8 mouse cellular contexts compared by ENCODE assay signal in the genomic region with DNA sequence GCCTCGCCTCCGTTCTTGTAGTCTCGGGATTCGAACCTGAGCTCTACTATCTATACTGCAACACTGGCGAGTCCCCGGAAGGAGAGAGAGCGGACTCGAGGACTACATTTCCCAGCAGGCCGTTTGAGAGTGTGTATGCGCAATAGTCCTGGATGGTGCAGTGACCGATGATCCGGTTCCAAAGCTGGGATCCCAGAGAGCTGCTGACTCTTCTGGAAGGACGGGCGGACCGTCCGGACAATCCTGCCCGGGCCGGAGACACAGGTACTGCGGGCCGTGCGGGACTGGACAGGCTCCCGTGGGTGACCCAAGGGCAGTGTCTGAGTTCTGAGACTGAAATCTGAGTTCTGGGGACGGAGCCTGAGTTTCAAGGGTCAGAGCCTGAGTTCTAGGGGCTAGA. TPM values are rescaled to one million over a fixed set of nuclear protein-coding genes. Genes with fewer than 3 reads are reported as not detected.
A peak's percentile ranks its signal among the peaks of the same experiment; 100 is the strongest.
DNase-seq lines count a peak whose midpoint lies in the region; ATAC-seq and TF ChIP-seq lines count a peak whose summit lies in the region.

No protein-coding gene starts in this region.

- POLR2A ChIA-PET in Patski (lab: Charles Lee), result interaction anchor here (2.0 kb wide), 1 partner anchor 17 kb away, joined by 8 read pairs; no protein-coding TSS in a partner anchor

- DNase-seq in Patski (ENCODE audit: low read depth, low spot score), result peak; percentile 66
- peak; percentile 89 for DNase-seq in cerebellum, adult 9-11 months
- peak; percentile 84 to 89 for DNase-seq in frontal cortex, adult 2 months (ENCODE audit: extremely low spot score in 1 of 2, low spot score in 1 of 2)
- peak; percentile 75 to 78 for DNase-seq in layer of hippocampus, postnatal 10 days (ENCODE audit: low spot score in 2 of 2)
- peak; percentile 92 for DNase-seq in lung, postnatal 10 days
- peak; percentile 75 for DNase-seq in ovary, postnatal 14 days (ENCODE audit: low spot score)
- peak; percentile 50 to 57 for DNase-seq in thymus, postnatal 10 days (ENCODE audit: low spot score in 2 of 2)

- peaks cover 18% of the 10 kb centered on the region for H3K4me1 ChIP-seq in hindbrain, embryonic 12.5 days

- CTCF ChIA-PET in Patski (lab: Charles Lee), result interaction anchor here (2.1 kb wide), 1 partner anchor 21 kb away, joined by 6 read pairs; no protein-coding TSS in a partner anchor

- no peak for ATAC-seq in Patski
- ATAC-seq in hindbrain, embryonic 12.5 days (ENCODE audit: low FRiP score), result peak; percentile 31; the same call in 1 of the 2 replicates

- H3K4me3 ChIP-seq in hindbrain, embryonic 12.5 days, result peak overlapping the region; percentile 69

- H3K27ac ChIP-seq in hindbrain, embryonic 12.5 days, result no peak overlapping the region

- H3K9ac ChIP-seq in hindbrain, embryonic 12.5 days, result peak overlapping the region; percentile 78

- WGBS in hindbrain, embryonic 12.5 days, result 4% methylated on average over 23 of the region's 23 CpGs

- H3K9me3 ChIP-seq in hindbrain, embryonic 12.5 days (replicated peaks), result no peaks in the 10 kb centered on the region

- peak overlapping the region; percentile 66 for H3K4me2 ChIP-seq in hindbrain, embryonic 12.5 days (replicated peaks)

- in situ Hi-C loops in Patski (cut with MboI; ENCODE audit: low pct_unique_long_range_greater_than_20kb), result no loop called here

- no peak for TF ChIP-seq CTCF in Patski (IDR thresholded peaks at IDR 0.05)

- H3K27me3 ChIP-seq in Patski, result no peaks in the 10 kb centered on the region
- H3K27me3 ChIP-seq in hindbrain, embryonic 12.5 days, result no peaks in the 10 kb centered on the region

- H3K36me3 ChIP-seq in hindbrain, embryonic 12.5 days, result peaks cover 46% of the 10 kb centered on the region

RNA-seq across cellular contexts. Expression of gene Apba3, which starts 1.3 kb away (rescaled TPM):
- polyA plus RNA-seq in Patski (2021), result 71.4 TPM
- polyA plus RNA-seq in frontal cortex, adult 2 months (2012; rRNA removed), result 46.9 and 49.1 TPM in 2 replicates
- polyA plus RNA-seq in hindbrain, embryonic 12.5 days (2016; fragmentation: Nextera tagmentation; extraction: Ambion mirVana), result 36.9 and 38.1 TPM in 2 replicates
- 10 to 100 TPM; 31.3 to 37.4 TPM for total RNA-seq in layer of hippocampus, postnatal 10 days (2021)

RNA-seq across cellular contexts. Expression of gene Mrpl54, which starts 1.3 kb away (rescaled TPM):
- polyA plus RNA-seq in Patski (2021), result 98.3 TPM
- polyA plus RNA-seq in frontal cortex, adult 2 months (2012; rRNA removed), result 51.7 and 57.4 TPM in 2 replicates
- polyA plus RNA-seq in hindbrain, embryonic 12.5 days (2016; fragmentation: Nextera tagmentation; extraction: Ambion mirVana), result 142 and 155 TPM in 2 replicates
- 10 to 100 TPM; 36.1 to 42.5 TPM for total RNA-seq in layer of hippocampus, postnatal 10 days (2021)

RNA-seq across cellular contexts. Expression of gene Matk, which starts 15.3 kb away (rescaled TPM):
- 1.5 TPM for polyA plus RNA-seq in Patski (2021)
- 365 and 385 TPM in 2 replicates for polyA plus RNA-seq in frontal cortex, adult 2 months (2012; rRNA removed)
- polyA plus RNA-seq in hindbrain, embryonic 12.5 days (2016; fragmentation: Nextera tagmentation; extraction: Ambion mirVana), result 6.3 and 6.8 TPM in 2 replicates
- 100 to 1,000 TPM; 222 to 266 TPM for total RNA-seq in layer of hippocampus, postnatal 10 days (2021)

RNA-seq across cellular contexts. Expression of gene Tjp3, which starts 23.3 kb away (rescaled TPM):
- 6.5 TPM for polyA plus RNA-seq in Patski (2021)
- polyA plus RNA-seq in frontal cortex, adult 2 months (2012; rRNA removed), result 0.34 and 0.46 TPM in 2 replicates
- 5.4 and 6.8 TPM in 2 replicates for polyA plus RNA-seq in hindbrain, embryonic 12.5 days (2016; fragmentation: Nextera tagmentation; extraction: Ambion mirVana)
- total RNA-seq in layer of hippocampus, postnatal 10 days (2021), result 1 to 10 TPM; 1.4 to 2.3 TPM

RNA-seq across cellular contexts. Expression of gene Pip5k1c, which starts 24.7 kb away (rescaled TPM):
- 51.5 TPM for polyA plus RNA-seq in Patski (2021)
- polyA plus RNA-seq in frontal cortex, adult 2 months (2012; rRNA removed), result 326 and 360 TPM in 2 replicates
- polyA plus RNA-seq in hindbrain, embryonic 12.5 days (2016; fragmentation: Nextera tagmentation; extraction: Ambion mirVana), result 97.3 and 103 TPM in 2 replicates
- total RNA-seq in layer of hippocampus, postnatal 10 days (2021), result 100 to 1,000 TPM; 305 to 311 TPM

Comparison
In these comparisons a context has a peak if more than half of its experiments do, and no peak if none do; other contexts are left out.
1. RNA of gene Matk, which starts 15.3 kb away (polyA plus RNA-seq): 365 to 385 TPM in frontal cortex, adult 2 months; 6.3 to 6.8 TPM in hindbrain, embryonic 12.5 days and 1.5 TPM in Patski (single experiment); every median in the first group is over 10 times any median in the second.
2. Peak in every context shown above with its lines, with median percentiles within 50 percentile points of each other: DNase-seq.